Mouse (Mus musculus) embryonic facial prominence, embryonic 14.5 days (tissue): ENCODE results near the gene Scgb2b11. TPM values are rescaled to one million over a fixed set of nuclear protein-coding genes. Genes with fewer than 3 reads are reported as not detected.
"Not testable (repeated sequence)": the region's sequence is repeated elsewhere in the genome, so short reads cannot be mapped to it uniquely, and the experiment has no call there.

Experiments
- ATAC-seq: fragments of 200-750 bp; cut with Nextera tagmentation; 2 replicates; pipeline ENCODE4 v1.8.0; 2017; ENCODE audit warnings: low read depth, moderate number of reproducible peaks, moderate TSS enrichment
- DNase-seq: peaks from one replicate; pipeline ENCODE4 v3.0.0-alpha.2; 2015; ENCODE audit warnings: low spot score
- H3K27ac ChIP-seq: fragments of 300-500 bp; sonication (generic); replicated peaks from 2 replicates; pipeline ENCODE4 v1.5.1; 2014; ENCODE audit warnings: low read depth, mild to moderate bottlenecking, low read length, moderate library complexity
- H3K27me3 ChIP-seq: fragments of 300-500 bp; sonication (generic); replicated peaks from 2 replicates; pipeline ENCODE4 v1.6.1; 2014; ENCODE audit warnings: low read length; ENCODE audit not compliant: control insufficient read depth, insufficient read depth
- H3K36me3 ChIP-seq: fragments of 300-500 bp; sonication (generic); 2 replicates; pipeline ENCODE4 v1.6.1; 2014; ENCODE audit warnings: low read length, mixed read lengths; ENCODE audit not compliant: control insufficient read depth, insufficient read depth
- H3K4me1 ChIP-seq: fragments of 300-500 bp; sonication (generic); 2 replicates; pipeline ENCODE4 v1.6.1; 2014; ENCODE audit warnings: antibody characterized with exemption, low read length; ENCODE audit not compliant: control insufficient read depth, insufficient read depth
- H3K4me2 ChIP-seq: fragments of 300-500 bp; sonication (generic); 2 replicates; pipeline ENCODE4 v1.6.1; 2014; ENCODE audit warnings: low read depth, mild to moderate bottlenecking, low read length, moderate library complexity, mixed read lengths
- H3K4me3 ChIP-seq: fragments of 300-500 bp; sonication (generic); 2 replicates; pipeline ENCODE4 v1.5.1; 2014; ENCODE audit warnings: low read depth, mild to moderate bottlenecking, low read length
- H3K9ac ChIP-seq: fragments of 300-500 bp; sonication (generic); 2 replicates; pipeline ENCODE4 v1.6.1; 2014; ENCODE audit warnings: low read depth, mild to moderate bottlenecking, low read length, moderate library complexity, mixed read lengths
- H3K9me3 ChIP-seq: fragments of 300-500 bp; sonication (generic); 2 replicates; pipeline ENCODE4 v1.6.1; 2016; ENCODE audit warnings: low read length; ENCODE audit not compliant: control insufficient read depth
- WGBS: fragments of 180-500 bp; shearing (Covaris S2); extraction: QIAGEN DNeasy Blood & Tissue Kit; methylation state at CpG from one replicate; pipeline ENCODE4 v1.1.7; 2014; 5-methylcytosine and 5-hydroxymethylcytosine counted together
- polyA plus RNA-seq: library from polyadenylated mRNA; unstranded; fragments of >200 nt; fragmentation: Nextera tagmentation; extraction: Ambion mirVana; gene quantifications from 2 replicates; pipeline ENCODE4 v1.2.1, GENCODE M21; 2014

The Scgb2b11 gene
- polyA plus RNA-seq: not detected in 2 replicates

GRCm38 (mm10) chr7:32211045-32211444, at the start of gene Scgb2b11:
Gene Scgb2b11, minus strand, starts transcription at chr7:32211145.
- ATAC-seq, H3K4me2 ChIP-seq, H3K36me3 ChIP-seq, H3K9me3 ChIP-seq, H3K4me1 ChIP-seq, DNase-seq, H3K4me3 ChIP-seq, H3K27ac ChIP-seq, H3K27me3 ChIP-seq, H3K9ac ChIP-seq: not testable (repeated sequence)
- WGBS: 100% methylated on average over 1 of the region's 2 CpGs

DNA sequence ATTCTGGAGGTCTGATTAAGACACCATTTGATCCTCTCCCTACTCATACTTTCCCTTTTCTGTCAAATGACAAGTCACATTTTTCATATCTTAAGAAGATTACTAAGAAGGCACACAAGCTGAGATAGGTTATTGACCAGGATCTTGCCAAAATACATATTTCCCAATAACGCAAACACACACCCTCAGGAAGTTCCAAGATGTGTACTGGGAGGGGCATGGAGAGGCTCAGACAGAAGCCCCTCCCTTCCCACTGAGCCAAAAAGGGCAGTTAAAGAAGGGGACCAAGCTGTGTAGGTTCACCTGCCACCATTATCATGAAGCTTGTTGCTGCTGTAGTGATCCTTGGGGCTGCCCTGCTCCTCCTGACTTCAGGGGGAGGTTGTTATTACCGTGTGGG, 11.6 kb upstream of the Scgb2b11 start, which contains the start of gene Scgb1b11:
Gene Scgb1b11 (plus strand): TSS at position 301 of the 400 bp plus-strand sequence.
- H3K36me3 ChIP-seq, H3K9me3 ChIP-seq, H3K4me1 ChIP-seq, H3K27me3 ChIP-seq, H3K9ac ChIP-seq, H3K27ac ChIP-seq, H3K4me3 ChIP-seq, H3K4me2 ChIP-seq, DNase-seq, ATAC-seq: not testable (repeated sequence)
- WGBS: no CpG with 5 or more reads among the region's 2 CpGs

Other genes starting within 250 kb of the Scgb2b11 start
- gene Scgb1b10, start 110.3 kb downstream of the Scgb2b11 start, polyA plus RNA-seq: not detected in 2 replicates
- not detected in 2 replicates for gene Scgb1b11, start 11.7 kb upstream of the Scgb2b11 start, polyA plus RNA-seq
- gene Scgb2b12, start 116.1 kb upstream of the Scgb2b11 start, polyA plus RNA-seq: not detected in 2 replicates
- not detected in 2 replicates for gene Scgb1b12, start 123.0 kb upstream of the Scgb2b11 start, polyA plus RNA-seq
- not detected in 2 replicates for gene Scgb1b29, start 230.4 kb upstream of the Scgb2b11 start, polyA plus RNA-seq